Mouse (Mus musculus) heart, adult 2 months (tissue): ENCODE measurements around the gene Tmprss3.

Experiments used
- CTCF ChIP-seq: fragments of 200-600 bp; IDR thresholded peaks from 2 replicates; pipeline ENCODE4 v1.8.1; 2022; ENCODE audit warnings: antibody characterized with exemption, mild to moderate bottlenecking, moderate library complexity
- EP300 ChIP-seq: fragments of 200-500 bp; IDR thresholded peaks from 2 replicates; pipeline ENCODE4 v1.6.1; 2011; ENCODE audit warnings: low read depth, low read length, control low read depth; ENCODE audit not compliant: insufficient read depth
- POLR2A ChIP-seq: fragments of 200-500 bp; IDR thresholded peaks from 2 replicates; pipeline ENCODE4 v1.6.1; 2011; ENCODE audit warnings: mild to moderate bottlenecking, low read depth, low read length, control low read depth; ENCODE audit not compliant: insufficient read depth

GRCm38 (mm10) chr17:31208654-31209053 is 9.9 kb upstream of the Tmprss3 start:
- TF ChIP-seq CTCF (no peak), EP300 (no peak), POLR2A (no peak)
